Mouse (Mus musculus) kidney, postnatal 36 days (tissue): ENCODE data around the gene Cd37.

ENCODE experiments used
- DNase-seq, 2 experiments: peaks; one replicate each; pipeline ENCODE4 v3.0.0; 2021 to 2022; ENCODE audit warnings: mixed read lengths in 2 of 2

The Cd37 gene

GRCm38 (mm10) chr7:45198435-45198834 is 40.5 kb downstream of the Cd37 start:
- DNase-seq, result peak; percentile 78 to 87

- DNase-seq, result no peak
Observed at GRCm38 (mm10) chr7:45196994-45197393, 41.9 kb downstream of the Cd37 start.

- DNase-seq, result no peak
Observed at GRCm38 (mm10) chr7:45196176-45196535, 42.8 kb downstream of the Cd37 start.

- no peak for DNase-seq
Observed at GRCm38 (mm10) chr7:45195341-45196175, 43.4 kb downstream of the Cd37 start.

GRCm38 (mm10) chr7:45193871-45194785 is 44.8 kb downstream of the Cd37 start:
- DNase-seq, result no peak

GRCm38 (mm10) chr7:45193406-45193805 is 45.5 kb downstream of the Cd37 start:
- DNase-seq, result no peak

GRCm38 (mm10) chr7:45192585-45193310 is 46.2 kb downstream of the Cd37 start:
- DNase-seq, result no peak

- DNase-seq, result no peak
Observed at GRCm38 (mm10) chr7:45191803-45192363, 47.0 kb downstream of the Cd37 start.

- no peak for DNase-seq
Observed at GRCm38 (mm10) chr7:45191161-45191560, 47.8 kb downstream of the Cd37 start.

- no peak for DNase-seq
Observed at GRCm38 (mm10) chr7:45190186-45190585, 48.7 kb downstream of the Cd37 start.

- no peak for DNase-seq
Observed at GRCm38 (mm10) chr7:45189600-45189999, 49.3 kb downstream of the Cd37 start.

- no peak for DNase-seq
Observed at GRCm38 (mm10) chr7:45185921-45186320, 53.0 kb downstream of the Cd37 start.

- no peak for DNase-seq
Observed at GRCm38 (mm10) chr7:45183672-45184071, 55.2 kb downstream of the Cd37 start.
